Mouse (Mus musculus): ENCODE results near the gene Elk3.
A peak's percentile ranks its signal among the peaks of the same experiment; 100 is the strongest.
"Not testable (repeated sequence)": the region's sequence is repeated elsewhere in the genome, so short reads cannot be mapped to it uniquely, and the experiment has no call there.

Elk3 gene

GRCm38 (mm10) chr10:93310721-93311411, at the start of gene Elk3:
TSS of gene Elk3 (minus strand) at chr10:93311135.
- peak; percentile 57 to 70 for DNase-seq (ENCODE audit: low spot score in 2 of 2)

- DNase-seq (ENCODE audit: low spot score in 2 of 2) = no peak
Measured at GRCm38 (mm10) chr10:93360623-93361022, 49.7 kb upstream of the Elk3 start.

GRCm38 (mm10) chr10:93360190-93360589, 49.3 kb upstream of the Elk3 start:
- not testable (repeated sequence) for DNase-seq (ENCODE audit: low spot score in 2 of 2)

GRCm38 (mm10) chr10:93359339-93359863, 48.5 kb upstream of the Elk3 start:
- no peak for DNase-seq (ENCODE audit: low spot score in 2 of 2)

- no peak for DNase-seq (ENCODE audit: low spot score in 2 of 2)
Measured at GRCm38 (mm10) chr10:93358878-93359277, 47.9 kb upstream of the Elk3 start.

GRCm38 (mm10) chr10:93357162-93357561, 46.2 kb upstream of the Elk3 start:
- DNase-seq (ENCODE audit: low spot score in 2 of 2) = no peak

- DNase-seq (ENCODE audit: low spot score in 2 of 2) = no peak
Measured at GRCm38 (mm10) chr10:93356122-93356521, 45.2 kb upstream of the Elk3 start.

GRCm38 (mm10) chr10:93355276-93355927, 44.5 kb upstream of the Elk3 start:
- no peak for DNase-seq (ENCODE audit: low spot score in 2 of 2)

GRCm38 (mm10) chr10:93353545-93354326, 42.8 kb upstream of the Elk3 start:
- DNase-seq (ENCODE audit: low spot score in 2 of 2) = no peak

- no peak for DNase-seq (ENCODE audit: low spot score in 2 of 2)
Measured at GRCm38 (mm10) chr10:93347918-93348505, 37.1 kb upstream of the Elk3 start.

- no peak for DNase-seq (ENCODE audit: low spot score in 2 of 2)
Measured at GRCm38 (mm10) chr10:93347387-93347786, 36.5 kb upstream of the Elk3 start.

GRCm38 (mm10) chr10:93346208-93346936, 35.4 kb upstream of the Elk3 start:
- DNase-seq (ENCODE audit: low spot score in 2 of 2) = no peak

GRCm38 (mm10) chr10:93345497-93345896, 34.6 kb upstream of the Elk3 start:
- DNase-seq (ENCODE audit: low spot score in 2 of 2) = no peak

- DNase-seq (ENCODE audit: low spot score in 2 of 2) = no peak
Measured at GRCm38 (mm10) chr10:93343469-93343868, 32.5 kb upstream of the Elk3 start.

GRCm38 (mm10) chr10:93342986-93343385, 32.1 kb upstream of the Elk3 start:
- no peak for DNase-seq (ENCODE audit: low spot score in 2 of 2)

GRCm38 (mm10) chr10:93338526-93338925, 27.6 kb upstream of the Elk3 start:
- no peak for DNase-seq (ENCODE audit: low spot score in 2 of 2)

GRCm38 (mm10) chr10:93336462-93336931, 25.6 kb upstream of the Elk3 start:
- no peak for DNase-seq (ENCODE audit: low spot score in 2 of 2)

GRCm38 (mm10) chr10:93335828-93336461, 25.0 kb upstream of the Elk3 start:
- peak in 1 of 2 experiments; percentile 14 for DNase-seq (ENCODE audit: low spot score in 2 of 2)

GRCm38 (mm10) chr10:93335001-93335400, 24.1 kb upstream of the Elk3 start:
- no peak for DNase-seq (ENCODE audit: low spot score in 2 of 2)

- no peak for DNase-seq (ENCODE audit: low spot score in 2 of 2)
Measured at GRCm38 (mm10) chr10:93333239-93333638, 22.3 kb upstream of the Elk3 start.

Measured in thymus, postnatal 10 days (tissue).